Mouse (Mus musculus) sigmoid colon, adult 10 weeks (tissue): Measurements from ENCODE around the gene Duoxa2. TPM values are rescaled to one million over a fixed set of nuclear protein-coding genes. Genes with fewer than 3 reads are reported as not detected.

Source experiments
- polyA plus RNA-seq: library from polyadenylated mRNA; stranded (reverse); fragments of 350-450 nt; fragmentation: Illumina TruSeq; extraction: RNeasy Lipid Tissue Mini Kit (QIAGEN cat#74804); gene quantifications from one replicate; pipeline ENCODE4 v1.2.3, GENCODE M21; 2014; ENCODE audit warnings: low read depth, low replicate concordance

The Duoxa2 gene
- 1.7 TPM for polyA plus RNA-seq

GRCm38 (mm10) chr2:122298596-122299490 lies at the start of gene Duoxa2:
TSS of gene Duoxa2 (plus strand) at chr2:122298900.

GRCm38 (mm10) chr2:122298096-122298499 lies 602 bp upstream of the Duoxa2 start, which contains the start of gene Duox2:
TSS of gene Duox2 (minus strand) at chr2:122298449.

GRCm38 (mm10) chr2:122313536-122313935 lies 14.8 kb downstream of the Duoxa2 start, which contains the start of gene Duoxa1:
TSS of gene Duoxa1 (minus strand) at chr2:122313730.

GRCm38 (mm10) chr2:122315372-122315771 lies 16.7 kb downstream of the Duoxa2 start, which contains the start of gene Duox1:
TSS of gene Duox1 (plus strand) at chr2:122315672.

Other genes with a start within 250 kb of the Duoxa2 start
- 10.8 TPM for gene Spg11, start 180.5 kb upstream of the Duoxa2 start, polyA plus RNA-seq
- gene B2m, start 151.2 kb upstream of the Duoxa2 start, polyA plus RNA-seq, result 3,491 TPM
- gene Trim69, start 138.2 kb upstream of the Duoxa2 start, polyA plus RNA-seq, result not detected
- gene Patl2, start 112.7 kb upstream of the Duoxa2 start, polyA plus RNA-seq, result not detected
- not detected for gene Terb2, start 112.6 kb upstream of the Duoxa2 start, polyA plus RNA-seq
- gene Sord, start 64.2 kb upstream of the Duoxa2 start, polyA plus RNA-seq, result 120 TPM
- 13.0 TPM for gene Duox2, start 451 bp upstream of the Duoxa2 start, polyA plus RNA-seq
- not detected for gene Duoxa1, start 14.8 kb downstream of the Duoxa2 start, polyA plus RNA-seq
- not detected for gene Duox1, start 16.8 kb downstream of the Duoxa2 start, polyA plus RNA-seq
- gene Shf, start 70.3 kb downstream of the Duoxa2 start, polyA plus RNA-seq, result not detected
- gene Slc28a2, start 127.6 kb downstream of the Duoxa2 start, polyA plus RNA-seq, result 4.6 TPM
- 0.19 TPM for gene Gm14085, start 186.0 kb downstream of the Duoxa2 start, polyA plus RNA-seq